Mouse (Mus musculus) spleen, postnatal 10 days (tissue): ENCODE results near the gene Glis3.

Experiments
- DNase-seq, 2 experiments: peaks; one replicate each; pipeline ENCODE4 v3.0.0; 2021 to 2022; ENCODE audit warnings: low spot score in 2 of 2

Gene Glis3

GRCm38 (mm10) chr19:28246186-28246585 lies 433.7 kb downstream of the Glis3 start:
- DNase-seq = no peak

GRCm38 (mm10) chr19:28238073-28238472 lies 441.8 kb downstream of the Glis3 start:
- no peak for DNase-seq

GRCm38 (mm10) chr19:28237621-28238020 lies 442.3 kb downstream of the Glis3 start:
- no peak for DNase-seq

GRCm38 (mm10) chr19:28235571-28235970 lies 444.3 kb downstream of the Glis3 start:
- DNase-seq = no peak

GRCm38 (mm10) chr19:28235096-28235495 lies 444.8 kb downstream of the Glis3 start:
- no peak for DNase-seq

- no peak for DNase-seq
Measured at GRCm38 (mm10) chr19:28234676-28235075, 445.2 kb downstream of the Glis3 start.

GRCm38 (mm10) chr19:28231511-28231910 lies 448.4 kb downstream of the Glis3 start:
- DNase-seq = no peak

GRCm38 (mm10) chr19:28227526-28227925 lies 452.4 kb downstream of the Glis3 start:
- no peak for DNase-seq

- no peak for DNase-seq
Measured at GRCm38 (mm10) chr19:28225651-28226050, 454.2 kb downstream of the Glis3 start.

GRCm38 (mm10) chr19:28211630-28212029 lies 468.2 kb downstream of the Glis3 start:
- no peak for DNase-seq
